Mouse (Mus musculus): Measurements from ENCODE around the gene Desi1.
A peak's percentile ranks its signal among the peaks of the same experiment; 100 is the strongest.

DNA sequence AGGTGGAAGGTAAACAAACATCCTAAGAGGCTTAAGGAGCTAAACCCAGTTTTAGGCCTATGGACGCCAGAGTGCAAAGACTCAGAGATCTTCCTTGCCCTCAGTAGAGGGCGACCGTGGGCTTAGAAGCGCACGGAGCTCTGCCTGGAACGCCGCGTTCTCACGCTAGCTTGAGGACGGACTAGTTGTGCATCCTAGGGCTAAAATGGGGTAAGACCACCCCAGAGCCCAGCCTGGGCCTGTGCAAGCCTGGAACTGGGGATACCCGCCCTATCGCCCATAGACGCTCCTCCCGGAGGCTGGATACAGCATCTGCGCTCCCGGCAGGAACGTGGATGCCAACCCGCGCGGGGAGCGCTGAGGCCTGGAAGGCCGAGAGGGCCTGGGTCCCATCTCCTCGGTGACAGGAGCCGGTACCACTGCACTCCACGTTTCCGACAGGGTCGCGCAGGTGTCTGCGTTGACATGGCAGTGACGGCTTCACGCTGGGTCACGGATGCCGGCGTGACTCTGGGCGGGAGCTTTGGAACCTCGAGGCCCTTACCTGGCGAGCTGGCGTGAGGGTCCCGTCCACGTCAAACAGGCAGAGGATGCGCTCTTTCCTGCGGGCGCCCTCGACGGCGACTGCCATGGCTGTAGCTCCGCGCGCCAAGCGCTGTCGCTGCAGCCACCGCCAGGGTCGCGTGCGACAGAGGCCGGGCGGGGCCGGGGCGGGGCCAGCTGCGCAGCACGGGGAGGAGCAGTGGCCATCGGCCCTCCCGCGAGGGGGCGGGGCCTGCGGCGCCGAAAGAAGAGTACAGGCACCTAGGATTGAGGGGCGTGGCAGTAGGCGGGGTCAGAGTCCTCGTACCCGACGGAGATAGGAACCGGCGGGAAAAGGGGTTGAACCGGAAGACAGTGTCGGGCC is 73.2 kb downstream of the Desi1 start, which contains the start of gene Pmm1:
- TF ChIP-seq NRF1 (IDR thresholded peaks at IDR 0.05; ENCODE audit: low read depth, low read length) (peak; percentile 75), ZC3H11A (IDR thresholded peaks at IDR 0.05; ENCODE audit: low read depth, low read length) (peak; percentile 62), USF1 (IDR thresholded peaks at IDR 0.05; ENCODE audit: low read depth, low read length) (no peak)

Measured in CH12.LX (cell line).